In genomic region chr1:155530561-155531457, GRCm38 (mm10) we compare ENCODE assay signal across 10 mouse cellular contexts. TPM values are rescaled to one million over a fixed set of nuclear protein-coding genes. Genes with fewer than 3 reads are reported as not detected.
DNase-seq lines count a peak whose midpoint lies in the region; ATAC-seq and TF ChIP-seq lines count a peak whose summit lies in the region.
"Had no signal": no experiment of that assay in that cellular context is flagged by ENCODE, and none has a peak within 500 bp of the region (broad histone marks: within the 10 kb centered on the region; RNA-seq: fewer than 3 reads in every experiment).

No protein-coding gene starts in this region.

- no peaks in the 10 kb centered on the region for H3K9me3 ChIP-seq in hindbrain, embryonic 11.5 days (ENCODE audit: control insufficient read depth, low read length)
- no peaks in the 10 kb centered on the region for H3K9me3 ChIP-seq in neural tube, embryonic 13.5 days
- H3K9me3 ChIP-seq in kidney, embryonic 14.5 days (ENCODE audit: control insufficient read depth, low read length), result no peaks in the 10 kb centered on the region

- no peaks in the 10 kb centered on the region; the same call in 1 of the 2 replicates for H3K27me3 ChIP-seq in hindbrain, embryonic 11.5 days (ENCODE audit: control insufficient read depth, insufficient read depth, low read length)
- H3K27me3 ChIP-seq in neural tube, embryonic 13.5 days, result peaks cover 12% of the 10 kb centered on the region; the same call in 1 of the 2 replicates
- no peaks in the 10 kb centered on the region for H3K27me3 ChIP-seq in kidney, embryonic 14.5 days (ENCODE audit: control insufficient read depth, insufficient read depth, low read length)
- H3K27me3 ChIP-seq: Patski had no signal

- peak overlapping the region; percentile 26; the same call in 1 of the 2 replicates for H3K4me3 ChIP-seq in left cerebral cortex, adult 2 months
- no peak overlapping the region for H3K4me3 ChIP-seq in hindbrain, embryonic 11.5 days (ENCODE audit: low read depth, low read length)
- H3K4me3 ChIP-seq in neural tube, embryonic 13.5 days, result no peak overlapping the region
- no peak overlapping the region for H3K4me3 ChIP-seq in kidney, embryonic 14.5 days (ENCODE audit: low read length)

- TF ChIP-seq CTCF in left cerebral cortex, adult 2 months (IDR thresholded peaks at IDR 0.05), result no peak

- WGBS in hindbrain, embryonic 11.5 days, result 23% methylated on average over 21 of the region's 21 CpGs
- WGBS in neural tube, embryonic 13.5 days, result 32% methylated on average over 21 of the region's 21 CpGs
- WGBS in kidney, embryonic 14.5 days, result 59% methylated on average over 21 of the region's 21 CpGs

- H3K4me2 ChIP-seq in hindbrain, embryonic 11.5 days (replicated peaks; ENCODE audit: low read depth, low read length), result peak overlapping the region; percentile 25; the same call in 1 of the 2 replicates
- H3K4me2 ChIP-seq in neural tube, embryonic 13.5 days, result peak overlapping the region; percentile 31
- H3K4me2 ChIP-seq in kidney, embryonic 14.5 days (replicated peaks; ENCODE audit: low read depth, low read length), result no peak overlapping the region

- no peak overlapping the region for H3K27ac ChIP-seq in left cerebral cortex, adult 2 months
- H3K27ac ChIP-seq in hindbrain, embryonic 11.5 days (ENCODE audit: low read depth, low read length), result peak overlapping the region; percentile 56; the same call in 1 of the 2 replicates
- peak overlapping the region; percentile 24; the same call in 1 of the 2 replicates for H3K27ac ChIP-seq in neural tube, embryonic 13.5 days (replicated peaks)
- H3K27ac ChIP-seq in kidney, embryonic 14.5 days (ENCODE audit: low read depth, low read length), result no peak overlapping the region

- DNase-seq in left cerebral cortex, adult 2 months (ENCODE audit: extremely low spot score in 1 of 2, low spot score in 2 of 2), result no peak
- DNase-seq in left cerebral cortex, postnatal 4 days, result no peak
- DNase-seq in embryo, embryonic 11 days, result peak; percentile 65
- peak; percentile 68 for DNase-seq in hindbrain, embryonic 11.5 days (ENCODE audit: low spot score)
- no peak for DNase-seq in frontal cortex, postnatal 10 days (ENCODE audit: low spot score in 2 of 2)
- no peak for DNase-seq in cerebellum, adult 9-11 months
- DNase-seq: lung, adult 18-20 months had no signal

- peak; percentile 75 for ATAC-seq in hindbrain, embryonic 11.5 days (ENCODE audit: low FRiP score)
- no peak for ATAC-seq in neural tube, embryonic 13.5 days (ENCODE audit: low read depth)
- no peak for ATAC-seq in kidney, embryonic 14.5 days (ENCODE audit: low FRiP score, low TSS enrichment)
- ATAC-seq: Patski had no signal

- H3K9ac ChIP-seq in hindbrain, embryonic 11.5 days (ENCODE audit: low read depth, low read length), result no peak overlapping the region; the same call in 1 of the 2 replicates
- no peak overlapping the region for H3K9ac ChIP-seq in neural tube, embryonic 13.5 days
- no peak overlapping the region for H3K9ac ChIP-seq in kidney, embryonic 14.5 days (ENCODE audit: low read depth, low read length)

- peaks cover 9% of the 10 kb centered on the region for H3K4me1 ChIP-seq in hindbrain, embryonic 11.5 days (replicated peaks; ENCODE audit: control insufficient read depth, insufficient read depth, low read length)
- H3K4me1 ChIP-seq in neural tube, embryonic 13.5 days (replicated peaks), result peaks cover 41% of the 10 kb centered on the region
- H3K4me1 ChIP-seq in kidney, embryonic 14.5 days (ENCODE audit: control insufficient read depth, insufficient read depth, low read length), result peaks cover 13% of the 10 kb centered on the region

- intact Hi-C loops in left cerebral cortex, adult 2 months (cut with DNase I), result no loop called here
- intact Hi-C loops in left cerebral cortex, postnatal 4 days (cut with DNase I), result no loop called here

- no peaks in the 10 kb centered on the region for H3K36me3 ChIP-seq in hindbrain, embryonic 11.5 days (ENCODE audit: control insufficient read depth, insufficient read depth, low read length)
- no peaks in the 10 kb centered on the region for H3K36me3 ChIP-seq in neural tube, embryonic 13.5 days
- H3K36me3 ChIP-seq in kidney, embryonic 14.5 days (ENCODE audit: control insufficient read depth, insufficient read depth, low read length), result no peaks in the 10 kb centered on the region

RNA-seq across cellular contexts. Expression of gene Acbd6, which starts 27.1 kb away (rescaled TPM):
- total RNA-seq in left cerebral cortex, adult 2 months (2021), result 100 to 1,000 TPM in 1 of 2 experiments, 10 to 100 TPM in 1; 95.6 to 101 TPM
- 100 to 1,000 TPM; 116 to 121 TPM for total RNA-seq in left cerebral cortex, postnatal 4 days (2021)
- 70.9 and 79.9 TPM in 2 replicates for polyA plus RNA-seq in hindbrain, embryonic 11.5 days (2014; fragmentation: Nextera tagmentation; extraction: Ambion mirVana)
- 79.6 and 90.6 TPM in 2 replicates for polyA plus RNA-seq in neural tube, embryonic 13.5 days (2015; fragmentation: Nextera tagmentation; extraction: Ambion mirVana)
- polyA plus RNA-seq in kidney, embryonic 14.5 days (2014; fragmentation: Nextera tagmentation; extraction: Ambion mirVana), result 80.7 and 87.0 TPM in 2 replicates

Comparison
In these comparisons a context has a peak if more than half of its experiments do, and no peak if none do; other contexts are left out.
1. DNase-seq: peak in embryo, embryonic 11 days (single experiment) and hindbrain, embryonic 11.5 days (single experiment); none in left cerebral cortex, adult 2 months (0 of 2), left cerebral cortex, postnatal 4 days (single experiment), frontal cortex, postnatal 10 days (0 of 2) and cerebellum, adult 9-11 months (single experiment).
2. H3K27ac ChIP-seq: peak in hindbrain, embryonic 11.5 days (single experiment) and neural tube, embryonic 13.5 days (single experiment); none in left cerebral cortex, adult 2 months (single experiment) and kidney, embryonic 14.5 days (single experiment).